Comparison of ENCODE assay signal across 19 mouse cellular contexts in the genomic region with DNA sequence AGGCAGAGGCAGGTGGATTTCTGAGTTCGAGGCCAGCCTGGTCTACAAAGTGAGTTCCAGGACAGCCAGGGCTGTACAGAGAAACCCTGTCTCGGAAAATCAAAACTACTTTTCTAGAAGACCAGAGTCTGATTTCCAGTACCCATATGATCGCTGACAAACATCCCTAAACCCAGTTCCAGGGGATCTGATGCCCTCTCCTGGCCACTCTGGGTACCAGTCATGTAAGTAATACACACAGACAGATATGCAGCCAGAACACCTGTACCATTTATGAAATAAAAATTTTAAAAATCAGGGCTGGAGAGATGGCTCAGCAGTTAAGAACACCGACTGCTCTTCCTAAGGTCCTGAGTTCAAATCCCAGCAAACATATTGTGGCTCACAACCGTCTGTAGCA. TPM values are rescaled to one million over a fixed set of nuclear protein-coding genes. Genes with fewer than 3 reads are reported as not detected.
"Had no signal": no experiment of that assay in that cellular context is flagged by ENCODE, and none has a peak within 500 bp of the region (broad histone marks: within the 10 kb centered on the region; RNA-seq: fewer than 3 reads in every experiment).

No protein-coding gene starts in this region.

RNA-seq across cellular contexts. Expression of a gene that starts 2.1 kb away (rescaled TPM):
- total RNA-seq: layer of hippocampus, adult 8-10 months; layer of hippocampus, postnatal 10 days; layer of hippocampus, postnatal 36 days; left cerebral cortex, adult 2 months; left cerebral cortex, postnatal 10 days; left cerebral cortex, postnatal 36 days; liver, adult 2 months had no signal
- polyA plus RNA-seq: kidney, embryonic 14.5 days; kidney, postnatal 0 days; limb, embryonic 11.5 days; limb, embryonic 14.5 days; liver, embryonic 13.5 days; midbrain, embryonic 10.5 days; midbrain, embryonic 13.5 days; midbrain, embryonic 16.5 days; neural tube, embryonic 12.5 days; neural tube, embryonic 15.5 days; stomach, embryonic 15.5 days; testis, adult 2 months had no signal

RNA-seq across cellular contexts. Expression of a gene that starts 21.1 kb away (rescaled TPM):
- total RNA-seq: left cerebral cortex, adult 2 months had no signal

RNA-seq across cellular contexts. Expression of a gene that starts 31.2 kb away (rescaled TPM):
- total RNA-seq: layer of hippocampus, postnatal 10 days; layer of hippocampus, postnatal 36 days had no signal
